Mouse (Mus musculus): Measurements from ENCODE around the gene Wdfy3.
"Not testable (repeated sequence)": the region's sequence is repeated elsewhere in the genome, so short reads cannot be mapped to it uniquely, and the experiment has no call there.

The Wdfy3 gene

GRCm38 (mm10) chr5:101878403-101878802, 191.3 kb downstream of the Wdfy3 start:
- no peak for DNase-seq

GRCm38 (mm10) chr5:101876185-101876584, 193.5 kb downstream of the Wdfy3 start:
- peak; percentile 36 for DNase-seq

GRCm38 (mm10) chr5:101866722-101867121, 203.0 kb downstream of the Wdfy3 start:
- no peak for DNase-seq

GRCm38 (mm10) chr5:101863946-101864345, 205.8 kb downstream of the Wdfy3 start:
- no peak for DNase-seq

- DNase-seq: no peak
Observed at GRCm38 (mm10) chr5:101862651-101863050, 207.1 kb downstream of the Wdfy3 start.

GRCm38 (mm10) chr5:101861786-101862571, 207.7 kb downstream of the Wdfy3 start:
- no peak for DNase-seq

GRCm38 (mm10) chr5:101858891-101859436, 210.8 kb downstream of the Wdfy3 start:
- no peak for DNase-seq

- DNase-seq: peak; percentile 27
Observed at GRCm38 (mm10) chr5:101855475-101855874, 214.2 kb downstream of the Wdfy3 start.

GRCm38 (mm10) chr5:101854667-101855066, 215.1 kb downstream of the Wdfy3 start:
- peak; percentile 42 for DNase-seq

- DNase-seq: peak; percentile 54
Observed at GRCm38 (mm10) chr5:101854100-101854499, 215.6 kb downstream of the Wdfy3 start.

- DNase-seq: no peak
Observed at GRCm38 (mm10) chr5:101852116-101852680, 217.5 kb downstream of the Wdfy3 start.

GRCm38 (mm10) chr5:101851133-101851532, 218.6 kb downstream of the Wdfy3 start:
- no peak for DNase-seq

- no peak for DNase-seq
Observed at GRCm38 (mm10) chr5:101847762-101848161, 222.0 kb downstream of the Wdfy3 start.

GRCm38 (mm10) chr5:101847323-101847722, 222.4 kb downstream of the Wdfy3 start:
- no peak for DNase-seq

- no peak for DNase-seq
Observed at GRCm38 (mm10) chr5:101845930-101846329, 223.8 kb downstream of the Wdfy3 start.

- no peak for DNase-seq
Observed at GRCm38 (mm10) chr5:101845011-101845410, 224.7 kb downstream of the Wdfy3 start.

- DNase-seq: no peak
Observed at GRCm38 (mm10) chr5:101840476-101840875, 229.2 kb downstream of the Wdfy3 start.

- DNase-seq: not testable (repeated sequence)
Observed at GRCm38 (mm10) chr5:101837605-101838004, 232.1 kb downstream of the Wdfy3 start.

GRCm38 (mm10) chr5:101836221-101836620, 233.5 kb downstream of the Wdfy3 start:
- DNase-seq: no peak

- peak; percentile 25 for DNase-seq
Observed at GRCm38 (mm10) chr5:101833875-101834274, 235.8 kb downstream of the Wdfy3 start.

GRCm38 (mm10) chr5:101832991-101833390, 236.7 kb downstream of the Wdfy3 start:
- no peak for DNase-seq

GRCm38 (mm10) chr5:101832042-101832441, 237.7 kb downstream of the Wdfy3 start:
- DNase-seq: no peak

GRCm38 (mm10) chr5:101830180-101830579, 239.5 kb downstream of the Wdfy3 start:
- DNase-seq: no peak

GRCm38 (mm10) chr5:101828932-101829331, 240.8 kb downstream of the Wdfy3 start:
- no peak for DNase-seq
